8 mouse cellular contexts compared by ENCODE assay signal in genomic region chr8:34546815-34547214, GRCm38 (mm10).
A peak's percentile ranks its signal among the peaks of the same experiment; 100 is the strongest.
DNase-seq lines count a peak whose midpoint lies in the region; ATAC-seq and TF ChIP-seq lines count a peak whose summit lies in the region.

No protein-coding gene starts in this region.

- no peak for TF ChIP-seq CTCF in heart, postnatal 0 days (IDR thresholded peaks at IDR 0.05; ENCODE audit: low read depth)

- intact Hi-C loops in heart, postnatal 36 days (cut with DNase I) = no loop called here

- peak overlapping the region; percentile 51 for H3K4me2 ChIP-seq in heart, postnatal 0 days (ENCODE audit: low read depth, low read length)
- peak overlapping the region; percentile 54 for H3K4me2 ChIP-seq in embryonic facial prominence, embryonic 13.5 days
- H3K4me2 ChIP-seq in limb, embryonic 14.5 days (replicated peaks; ENCODE audit: low read depth, low read length, severe bottlenecking) = peak overlapping the region; percentile 40
- H3K4me2 ChIP-seq in stomach, embryonic 14.5 days (replicated peaks; ENCODE audit: low read depth, low read length) = peak overlapping the region; percentile 17; the same call in 1 of the 2 replicates

- H3K4me1 ChIP-seq in heart, postnatal 0 days (ENCODE audit: control insufficient read depth, insufficient read depth) = no peaks in the 10 kb centered on the region
- peaks cover 10% of the 10 kb centered on the region; the same call in 1 of the 2 replicates for H3K4me1 ChIP-seq in embryonic facial prominence, embryonic 13.5 days
- H3K4me1 ChIP-seq in limb, embryonic 14.5 days (ENCODE audit: control insufficient read depth, insufficient read depth, low read length) = no peaks in the 10 kb centered on the region; the same call in 1 of the 2 replicates
- H3K4me1 ChIP-seq in stomach, embryonic 14.5 days (ENCODE audit: control insufficient read depth, insufficient read depth, low read length) = no peaks in the 10 kb centered on the region

- ATAC-seq in heart, postnatal 0 days (ENCODE audit: insufficient read depth, low read depth) = no peak
- ATAC-seq in embryonic facial prominence, embryonic 13.5 days (ENCODE audit: insufficient number of reproducible peaks, insufficient read depth, low FRiP score, low TSS enrichment, low read depth) = no peak
- ATAC-seq in limb, embryonic 14.5 days (ENCODE audit: low FRiP score, low read depth) = no peak
- ATAC-seq in stomach, embryonic 14.5 days (ENCODE audit: insufficient number of reproducible peaks, insufficient read depth, low FRiP score, low read depth) = no peak

- no peak for TF ChIP-seq POLR2A in limb, embryonic 14.5 days (IDR thresholded peaks at IDR 0.05; ENCODE audit: borderline replicate concordance, extremely low read depth, insufficient read depth, insufficient read length)

- 25% methylated on average over 11 of the region's 11 CpGs for WGBS in heart, postnatal 0 days
- 7% methylated on average over 11 of the region's 11 CpGs for WGBS in embryonic facial prominence, embryonic 13.5 days
- WGBS in limb, embryonic 14.5 days = 11% methylated on average over 11 of the region's 11 CpGs
- WGBS in stomach, embryonic 14.5 days = 19% methylated on average over 11 of the region's 11 CpGs

- no peaks in the 10 kb centered on the region for H3K27me3 ChIP-seq in heart, postnatal 0 days (ENCODE audit: control insufficient read depth, insufficient read depth, low read length)
- H3K27me3 ChIP-seq in embryonic facial prominence, embryonic 13.5 days = no peaks in the 10 kb centered on the region
- no peaks in the 10 kb centered on the region for H3K27me3 ChIP-seq in limb, embryonic 14.5 days (ENCODE audit: control insufficient read depth, insufficient read depth, low read length)
- no peaks in the 10 kb centered on the region for H3K27me3 ChIP-seq in stomach, embryonic 14.5 days (ENCODE audit: control insufficient read depth, insufficient read depth, low read length)

- H3K9ac ChIP-seq in heart, postnatal 0 days (replicated peaks; ENCODE audit: low read depth, low read length) = no peak overlapping the region
- no peak overlapping the region for H3K9ac ChIP-seq in embryonic facial prominence, embryonic 13.5 days
- H3K9ac ChIP-seq in limb, embryonic 14.5 days (ENCODE audit: low read depth, low read length, severe bottlenecking) = no peak overlapping the region
- no peak overlapping the region for H3K9ac ChIP-seq in stomach, embryonic 14.5 days (replicated peaks; ENCODE audit: low read depth, low read length)

- H3K27ac ChIP-seq in heart, postnatal 0 days (ENCODE audit: low read depth) = no peak overlapping the region
- no peak overlapping the region for H3K27ac ChIP-seq in embryonic facial prominence, embryonic 13.5 days
- H3K27ac ChIP-seq in limb, embryonic 14.5 days (replicated peaks; ENCODE audit: low read depth, low read length) = no peak overlapping the region
- no peak overlapping the region for H3K27ac ChIP-seq in stomach, embryonic 14.5 days (ENCODE audit: low read length)

- peak overlapping the region; percentile 21 for H3K4me3 ChIP-seq in heart, postnatal 0 days (ENCODE audit: low read depth, low read length)
- peak overlapping the region; percentile 23; the same call in 1 of the 2 replicates for H3K4me3 ChIP-seq in embryonic facial prominence, embryonic 13.5 days
- H3K4me3 ChIP-seq in limb, embryonic 14.5 days (replicated peaks; ENCODE audit: low read length) = peak overlapping the region; percentile 4; the same call in 1 of the 2 replicates
- no peak overlapping the region for H3K4me3 ChIP-seq in stomach, embryonic 14.5 days (ENCODE audit: low read depth, low read length)

- TF ChIP-seq EP300 in heart, postnatal 0 days (IDR thresholded peaks at IDR 0.05; ENCODE audit: low read depth) = no peak

- H3K9me3 ChIP-seq in heart, postnatal 0 days (replicated peaks; ENCODE audit: control insufficient read depth, low read length) = no peaks in the 10 kb centered on the region
- no peaks in the 10 kb centered on the region for H3K9me3 ChIP-seq in embryonic facial prominence, embryonic 13.5 days
- H3K9me3 ChIP-seq in limb, embryonic 14.5 days (ENCODE audit: control insufficient read depth, low read length) = no peaks in the 10 kb centered on the region
- H3K9me3 ChIP-seq in stomach, embryonic 14.5 days (ENCODE audit: control insufficient read depth, low read depth, low read length) = no peaks in the 10 kb centered on the region

- no peak for DNase-seq in heart, postnatal 0 days (ENCODE audit: low spot score)
- DNase-seq in heart, postnatal 36 days = no peak
- no peak for DNase-seq in limb, embryonic 14.5 days (ENCODE audit: low spot score)
- no peak for DNase-seq in urinary bladder, adult 2 months (ENCODE audit: low spot score)
- DNase-seq in right cerebral cortex, adult 18-20 months = no peak
- DNase-seq in retina, embryonic 14.5 days (ENCODE audit: low spot score) = no peak

- no peaks in the 10 kb centered on the region for H3K36me3 ChIP-seq in heart, postnatal 0 days (replicated peaks; ENCODE audit: control insufficient read depth, insufficient read depth, low read length)
- H3K36me3 ChIP-seq in embryonic facial prominence, embryonic 13.5 days = no peaks in the 10 kb centered on the region
- H3K36me3 ChIP-seq in limb, embryonic 14.5 days (ENCODE audit: control insufficient read depth, insufficient read depth, low read length) = no peaks in the 10 kb centered on the region
- H3K36me3 ChIP-seq in stomach, embryonic 14.5 days (ENCODE audit: control insufficient read depth, insufficient read depth, low read length) = no peaks in the 10 kb centered on the region
